Mouse (Mus musculus) monocyte, adult 5-6 weeks (primary cell): ENCODE measurements at regions not wholly inside any gene's neighbourhood (a gene's known extent, or its start where the extent isn't known, plus 50 kb on each side); places are given as distances from the start of the nearest gene placed in this dataset.
A peak's percentile ranks its signal among the peaks of the same experiment; 100 is the strongest.

Source experiments
- ATAC-seq: fragments of 153-309, 156-312 bp; replicated peaks from 2 replicates; pipeline ENCODE4 v1.8.0; 2017; ENCODE audit warnings: mild to moderate bottlenecking; ENCODE audit not compliant: low TSS enrichment, insufficient number of reproducible peaks, severe bottlenecking, poor library complexity, low FRiP score

- no peak for ATAC-seq
These were observed 146.2 kb upstream of the Serp2 start for GRCm38 (mm10) chr14:76702709-76703372.

GRCm38 (mm10) chr14:76701911-76702708 is 145.4 kb upstream of the Serp2 start:
- peak; percentile 53 for ATAC-seq

- no peak for ATAC-seq
These were observed 144.6 kb upstream of the Serp2 start for GRCm38 (mm10) chr14:76701304-76701703.

GRCm38 (mm10) chr14:76700796-76701195 is 144.1 kb upstream of the Serp2 start:
- ATAC-seq, result no peak

- ATAC-seq, result no peak
These were observed 143.5 kb upstream of the Serp2 start for GRCm38 (mm10) chr14:76700190-76700589.

GRCm38 (mm10) chr14:76698718-76699402 is 142.2 kb upstream of the Serp2 start:
- no peak for ATAC-seq

- ATAC-seq, result no peak
These were observed 140.0 kb upstream of the Serp2 start for GRCm38 (mm10) chr14:76696729-76697128.

- no peak for ATAC-seq
These were observed 139.1 kb upstream of the Serp2 start for GRCm38 (mm10) chr14:76695691-76696355.

GRCm38 (mm10) chr14:76694894-76695293 is 138.2 kb upstream of the Serp2 start:
- no peak for ATAC-seq

- ATAC-seq, result no peak
These were observed 136.9 kb upstream of the Serp2 start for GRCm38 (mm10) chr14:76693351-76694317.

GRCm38 (mm10) chr14:76687971-76688407 is 131.3 kb upstream of the Serp2 start:
- no peak for ATAC-seq

GRCm38 (mm10) chr14:76686762-76687453 is 130.2 kb upstream of the Serp2 start:
- ATAC-seq, result peak; percentile 68; the same call in 1 of the 2 replicates

- no peak for ATAC-seq
These were observed 129.4 kb upstream of the Serp2 start for GRCm38 (mm10) chr14:76685830-76686761.

GRCm38 (mm10) chr14:76684327-76684726 is 127.6 kb upstream of the Serp2 start:
- no peak for ATAC-seq

- ATAC-seq, result no peak
These were observed 125.1 kb upstream of the Serp2 start for GRCm38 (mm10) chr14:76681581-76682377.
